Mouse (Mus musculus): ENCODE measurements around the gene Cldn3. TPM values are rescaled to one million over a fixed set of nuclear protein-coding genes. Genes with fewer than 3 reads are reported as not detected.
A peak's percentile ranks its signal among the peaks of the same experiment; 100 is the strongest.

Cldn3 gene
- total RNA-seq, 1 experiment = 8.4 TPM

GRCm38 (mm10) chr5:135025899-135026298, 39.9 kb downstream of the Cldn3 start:
- Histone ChIP-seq H3K9me3 (ENCODE audit: control insufficient read depth, insufficient read depth, low read depth, low read length) (no peaks in the 10 kb centered on the region), H3K4me3 (ENCODE audit: insufficient read depth in 1 of 2, low read depth in 1 of 2, low read length in 2 of 2, poor library complexity in 1 of 2, severe bottlenecking in 1 of 2) (no peak overlapping the region), H3K36me3 (ENCODE audit: control insufficient read depth, insufficient read depth, low read length, poor library complexity, severe bottlenecking) (no peaks in the 10 kb centered on the region), H3K9ac (ENCODE audit: insufficient read depth, low read depth, low read length, poor library complexity, severe bottlenecking) (no peak overlapping the region), H3K27ac (ENCODE audit: insufficient read depth, low read depth, low read length, poor library complexity, severe bottlenecking) (no peak overlapping the region), H3K4me1 (ENCODE audit: control insufficient read depth in 2 of 2, insufficient read depth in 2 of 2, low read length in 2 of 2, poor library complexity in 1 of 2) (peaks cover 0 to 14% of the 10 kb centered on the region in 2 experiments; a peak in 3 of 4 replicates)
- in situ Hi-C loops (cut with MboI; ENCODE audit: low sequenced_read_pairs in 2 of 2, unreplicated experiment in 2 of 2) = no loop called here
- no peak for DNase-seq (ENCODE audit: low read depth, low spot score)
- TF ChIP-seq ZC3H11A (IDR thresholded peaks at IDR 0.05; ENCODE audit: borderline replicate concordance, low read depth, low read length) = no peak

- TF ChIP-seq CHD2 (IDR thresholded peaks at IDR 0.05; ENCODE audit: low read depth, low read length) (no peak), HCFC1 (IDR thresholded peaks at IDR 0.05; ENCODE audit: borderline replicate concordance, insufficient read depth, low read length) (no peak), MAFK (IDR thresholded peaks at IDR 0.05; ENCODE audit: insufficient read depth, low read depth, low read length) (no peak), ZNF384 (IDR thresholded peaks at IDR 0.05; ENCODE audit: low read depth, low read length) (no peak), ZC3H11A (IDR thresholded peaks at IDR 0.05; ENCODE audit: borderline replicate concordance, low read depth, low read length) (no peak)
- no peak overlapping the region; a peak in 1 of 4 replicates for H3K4me3 ChIP-seq (ENCODE audit: insufficient read depth in 1 of 2, low read depth in 1 of 2, low read length in 2 of 2, poor library complexity in 1 of 2, severe bottlenecking in 1 of 2)
- no peak for DNase-seq (ENCODE audit: low read depth, low spot score)
- H3K4me1 ChIP-seq (ENCODE audit: control insufficient read depth in 2 of 2, insufficient read depth in 2 of 2, low read length in 2 of 2, poor library complexity in 1 of 2) = peaks cover 0 to 14% of the 10 kb centered on the region in 2 experiments; a peak in 2 of 4 replicates
- in situ Hi-C loops (cut with MboI; ENCODE audit: low sequenced_read_pairs in 2 of 2, unreplicated experiment in 2 of 2) = no loop called here
- H3K9ac ChIP-seq (ENCODE audit: insufficient read depth, low read depth, low read length, poor library complexity, severe bottlenecking) = peak overlapping the region; percentile 13; the same call in 1 of the 2 replicates
- no peaks in the 10 kb centered on the region for H3K36me3 ChIP-seq (ENCODE audit: control insufficient read depth, insufficient read depth, low read length, poor library complexity, severe bottlenecking)
- no peaks in the 10 kb centered on the region for H3K9me3 ChIP-seq (ENCODE audit: control insufficient read depth, insufficient read depth, low read depth, low read length)
- no peak overlapping the region for H3K27ac ChIP-seq (ENCODE audit: insufficient read depth, low read depth, low read length, poor library complexity, severe bottlenecking)
These were observed 43.2 kb downstream of the Cldn3 start for GRCm38 (mm10) chr5:135029007-135029854.

DNA sequence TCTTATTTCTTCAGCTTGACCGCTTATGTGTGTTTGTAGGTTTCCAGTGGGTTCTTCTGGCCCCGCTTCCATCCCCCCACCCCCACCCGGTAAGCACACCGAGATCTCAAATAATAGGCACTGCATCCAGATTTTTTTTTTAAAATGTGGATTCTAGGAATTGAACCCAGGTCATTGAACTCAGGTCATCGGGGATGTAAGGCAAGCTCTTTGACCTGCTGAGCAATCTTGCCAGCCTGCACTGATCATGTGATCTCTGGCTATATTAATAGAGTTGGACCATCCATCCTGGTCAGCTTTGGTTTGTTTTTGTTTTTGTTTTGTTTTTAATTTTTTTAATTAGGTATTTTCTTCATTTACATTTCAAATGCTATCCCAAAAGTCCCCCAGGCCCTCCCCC, 46.6 kb downstream of the Cldn3 start:
- H3K9ac ChIP-seq (ENCODE audit: insufficient read depth, low read depth, low read length, poor library complexity, severe bottlenecking) = no peak overlapping the region
- in situ Hi-C loops (cut with MboI; ENCODE audit: low sequenced_read_pairs in 2 of 2, unreplicated experiment in 2 of 2) = no loop called here
- H3K36me3 ChIP-seq (ENCODE audit: control insufficient read depth, insufficient read depth, low read length, poor library complexity, severe bottlenecking) = no peaks in the 10 kb centered on the region; the same call in 1 of the 2 replicates
- no peak overlapping the region for H3K27ac ChIP-seq (ENCODE audit: insufficient read depth, low read depth, low read length, poor library complexity, severe bottlenecking)
- no peak for TF ChIP-seq CHD2 (IDR thresholded peaks at IDR 0.05; ENCODE audit: low read depth, low read length)
- no peak for TF ChIP-seq ZNF384 (IDR thresholded peaks at IDR 0.05; ENCODE audit: low read depth, low read length)
- no peak for TF ChIP-seq HCFC1 (IDR thresholded peaks at IDR 0.05; ENCODE audit: borderline replicate concordance, insufficient read depth, low read length)
- no peak for TF ChIP-seq ZC3H11A (IDR thresholded peaks at IDR 0.05; ENCODE audit: borderline replicate concordance, low read depth, low read length)
- TF ChIP-seq MAFK (IDR thresholded peaks at IDR 0.05; ENCODE audit: insufficient read depth, low read depth, low read length) = no peak
- no peak overlapping the region for H3K4me3 ChIP-seq (ENCODE audit: insufficient read depth in 1 of 2, low read depth in 1 of 2, low read length in 2 of 2, poor library complexity in 1 of 2, severe bottlenecking in 1 of 2)
- no peak for DNase-seq (ENCODE audit: low read depth, low spot score)
- no peaks in the 10 kb centered on the region for H3K9me3 ChIP-seq (ENCODE audit: control insufficient read depth, insufficient read depth, low read depth, low read length)
- H3K4me1 ChIP-seq (ENCODE audit: control insufficient read depth in 2 of 2, insufficient read depth in 2 of 2, low read length in 2 of 2, poor library complexity in 1 of 2) = peaks cover 0 to 17% of the 10 kb centered on the region in 2 experiments; a peak in 2 of 4 replicates

DNA sequence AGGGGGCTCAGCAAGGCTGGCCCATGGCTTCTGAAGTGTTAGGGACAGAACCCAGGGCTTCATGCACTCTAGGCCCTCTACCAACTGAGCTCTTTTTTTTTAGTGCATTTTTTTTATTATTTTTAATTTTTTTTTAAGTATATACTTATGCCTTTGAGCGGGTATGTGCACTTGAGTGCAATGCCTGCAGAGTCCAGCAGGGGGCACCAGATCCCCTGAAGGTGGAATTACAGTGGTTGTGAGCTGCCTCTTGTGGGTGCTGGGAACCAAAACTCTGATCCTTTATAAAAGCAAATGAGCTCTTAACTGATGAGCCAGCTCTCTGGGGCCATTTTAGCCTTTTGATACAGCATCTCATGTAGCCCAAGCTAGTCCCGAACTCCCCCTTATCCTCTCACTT, 48.6 kb downstream of the Cldn3 start:
- in situ Hi-C loops (cut with MboI; ENCODE audit: low sequenced_read_pairs in 2 of 2, unreplicated experiment in 2 of 2) = no loop called here
- Histone ChIP-seq H3K9me3 (ENCODE audit: control insufficient read depth, insufficient read depth, low read depth, low read length) (no peaks in the 10 kb centered on the region), H3K9ac (ENCODE audit: insufficient read depth, low read depth, low read length, poor library complexity, severe bottlenecking) (no peak overlapping the region)

More for the DNA sequence above, 48.6 kb downstream of the Cldn3 start:
- H3K4me3 ChIP-seq (ENCODE audit: insufficient read depth in 1 of 2, low read depth in 1 of 2, low read length in 2 of 2, poor library complexity in 1 of 2, severe bottlenecking in 1 of 2) = no peak overlapping the region
- no peak for TF ChIP-seq ZNF384 (IDR thresholded peaks at IDR 0.05; ENCODE audit: low read depth, low read length)
- TF ChIP-seq MAFK (IDR thresholded peaks at IDR 0.05; ENCODE audit: insufficient read depth, low read depth, low read length) = no peak
- no peak for TF ChIP-seq HCFC1 (IDR thresholded peaks at IDR 0.05; ENCODE audit: borderline replicate concordance, insufficient read depth, low read length)
- no peak for TF ChIP-seq ZC3H11A (IDR thresholded peaks at IDR 0.05; ENCODE audit: borderline replicate concordance, low read depth, low read length)
- no peak for TF ChIP-seq CHD2 (IDR thresholded peaks at IDR 0.05; ENCODE audit: low read depth, low read length)
- no peak for DNase-seq (ENCODE audit: low read depth, low spot score)
- H3K4me1 ChIP-seq (ENCODE audit: control insufficient read depth in 2 of 2, insufficient read depth in 2 of 2, low read length in 2 of 2, poor library complexity in 1 of 2) = peaks cover 0 to 8% of the 10 kb centered on the region in 2 experiments; a peak in 2 of 4 replicates
- no peaks in the 10 kb centered on the region; the same call in 1 of the 2 replicates for H3K36me3 ChIP-seq (ENCODE audit: control insufficient read depth, insufficient read depth, low read length, poor library complexity, severe bottlenecking)
- no peak overlapping the region for H3K27ac ChIP-seq (ENCODE audit: insufficient read depth, low read depth, low read length, poor library complexity, severe bottlenecking)

Measured in ES-E14 (cell line).